Mouse (Mus musculus): ENCODE measurements around the gene Mdga2.

- no peak for TF ChIP-seq POLR2A (IDR thresholded peaks at IDR 0.05; ENCODE audit: control insufficient read depth in 1 of 2, insufficient read depth in 1 of 2, low read depth in 1 of 2, low read length in 2 of 2, poor library complexity in 1 of 2)
- no peak for TF ChIP-seq POLR2AphosphoS5 (IDR thresholded peaks at IDR 0.05; ENCODE audit: borderline replicate concordance, low read depth, low read length)
Measured at GRCm38 (mm10) chr12:67118652-67119515, 103.5 kb downstream of the Mdga2 start.
